Mouse (Mus musculus) heart, adult 2 months (tissue): ENCODE data around the gene Pard6b.

Experiments
- CTCF ChIP-seq: fragments of 200-600 bp; IDR thresholded peaks from 2 replicates; pipeline ENCODE4 v1.8.1; 2022; ENCODE audit warnings: antibody characterized with exemption, mild to moderate bottlenecking, moderate library complexity
- EP300 ChIP-seq: fragments of 200-500 bp; IDR thresholded peaks from 2 replicates; pipeline ENCODE4 v1.6.1; 2011; ENCODE audit warnings: low read depth, low read length, control low read depth; ENCODE audit not compliant: insufficient read depth
- POLR2A ChIP-seq: fragments of 200-500 bp; IDR thresholded peaks from 2 replicates; pipeline ENCODE4 v1.6.1; 2011; ENCODE audit warnings: mild to moderate bottlenecking, low read depth, low read length, control low read depth; ENCODE audit not compliant: insufficient read depth

DNA sequence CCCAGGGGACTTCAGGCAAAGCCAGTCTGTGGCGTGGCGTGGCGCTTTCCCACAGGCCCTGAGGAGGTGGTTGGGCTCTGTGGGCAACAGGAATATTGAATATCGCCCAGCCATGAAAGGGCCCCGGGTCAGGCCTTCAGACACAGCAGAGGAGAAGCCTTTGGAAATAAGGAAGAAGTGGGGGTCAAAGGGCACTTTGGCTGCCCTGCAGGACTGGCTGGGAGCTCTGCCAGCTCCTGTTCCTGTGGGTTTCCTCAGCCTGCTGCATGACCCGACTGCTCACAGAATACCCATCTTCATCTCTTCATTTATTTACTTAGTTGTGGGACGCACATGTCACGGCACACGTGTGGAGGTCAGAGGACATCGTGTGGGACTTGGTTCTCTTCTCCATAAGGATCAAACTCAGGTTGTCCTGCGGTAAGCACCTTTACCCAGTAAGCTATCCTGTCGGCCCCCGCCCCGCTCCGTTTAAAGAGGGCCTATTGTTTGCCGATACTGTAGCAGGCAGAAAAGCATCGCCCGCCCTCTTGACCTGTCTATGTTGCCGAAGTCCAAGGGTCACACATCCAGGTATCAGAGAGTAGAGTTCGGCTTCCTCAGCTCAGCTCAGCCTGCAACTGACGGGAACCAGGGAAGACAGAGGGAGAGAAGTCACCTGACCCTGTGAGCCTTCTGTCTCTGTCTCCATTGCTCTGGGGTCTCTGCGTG lies 67.1 kb downstream of the Pard6b start:
- TF ChIP-seq POLR2A, result no peak
- no peak for TF ChIP-seq CTCF
- TF ChIP-seq EP300, result no peak
